Mouse (Mus musculus): ENCODE measurements around the gene Pvalb.

GRCm38 (mm10) chr15:78206312-78206711 is at the start of gene Pvalb:
- TF ChIP-seq EP300 (IDR thresholded peaks at IDR 0.05): no peak
- TF ChIP-seq CTCF (IDR thresholded peaks at IDR 0.05): no peak
